Mouse (Mus musculus): ENCODE measurements around the gene Gif. TPM values are rescaled to one million over a fixed set of nuclear protein-coding genes. Genes with fewer than 3 reads are reported as not detected.

Gene Gif
- polyA plus RNA-seq (2014; fragmentation: Illumina TruSeq; extraction: RNeasy Lipid Tissue Mini Kit (QIAGEN cat#74804); ENCODE audit: low replicate concordance) = 0.45 TPM

DNA sequence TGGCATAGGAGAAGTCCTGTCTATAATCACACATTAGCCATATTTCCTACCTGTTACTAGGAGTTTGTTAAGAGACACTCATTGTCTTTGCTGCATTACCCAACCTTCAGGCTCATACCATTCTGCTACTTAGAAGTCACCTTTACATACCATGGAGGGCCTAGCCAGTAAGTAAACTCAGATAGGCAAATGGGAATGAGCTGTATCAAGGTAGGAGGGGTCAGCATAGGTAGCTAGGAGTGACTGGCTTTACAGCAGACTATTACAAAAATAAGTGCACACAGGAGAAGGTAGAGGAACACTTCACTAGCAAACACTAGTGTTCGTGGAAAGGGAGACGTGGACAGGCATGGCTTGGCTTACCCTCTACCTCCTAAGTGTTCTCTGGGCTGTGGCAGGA, at the start of gene Gif:
TSS of gene Gif (plus strand) at position 257 of the 400 bp plus-strand sequence.

DNA sequence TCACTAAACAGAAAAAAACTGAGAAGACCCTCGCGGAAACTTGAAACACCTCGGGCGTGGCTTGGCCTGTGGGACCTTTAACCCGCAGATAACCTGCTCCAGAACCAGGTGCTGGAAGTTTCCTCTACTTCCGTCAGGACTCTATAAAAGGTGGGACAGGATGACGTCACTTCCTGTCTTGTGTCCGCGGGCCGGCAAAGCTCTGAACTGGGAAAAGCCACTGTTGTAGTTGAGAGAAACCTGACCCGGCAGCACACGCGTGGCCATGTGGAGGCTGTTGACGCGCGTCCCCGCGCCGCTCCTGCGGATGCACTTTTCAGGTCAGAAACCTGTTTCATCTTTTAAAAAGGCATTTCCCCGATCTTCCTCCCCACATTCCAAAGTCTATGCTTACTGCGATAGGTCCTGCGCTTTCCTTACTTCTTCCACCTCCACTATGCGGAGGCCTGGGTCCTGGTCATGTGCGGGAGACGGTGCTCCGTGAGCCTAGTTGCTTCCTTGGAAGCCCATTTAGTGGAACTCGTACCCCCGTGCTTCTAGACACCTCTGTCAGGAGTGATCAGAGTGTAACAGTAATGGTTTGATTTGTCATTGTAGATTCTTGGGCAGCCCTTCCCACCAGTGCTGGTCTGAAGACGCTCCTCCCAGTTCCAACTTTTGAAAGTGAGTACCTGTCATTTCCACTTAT, 23.0 kb downstream of the Gif start, which contains the start of gene Mrpl16:
TSS of gene Mrpl16 (plus strand) at position 187 of the 688 bp plus-strand sequence.

Other genes with a start within 250 kb of the Gif start
- gene Ms4a6b, start 231.0 kb upstream of the Gif start, polyA plus RNA-seq (2014; fragmentation: Illumina TruSeq; extraction: RNeasy Lipid Tissue Mini Kit (QIAGEN cat#74804); ENCODE audit: low replicate concordance) = 24.6 TPM
- gene Ms4a4d, start 210.8 kb upstream of the Gif start, polyA plus RNA-seq (2014; fragmentation: Illumina TruSeq; extraction: RNeasy Lipid Tissue Mini Kit (QIAGEN cat#74804); ENCODE audit: low replicate concordance) = 41.4 TPM
- gene Ms4a6d, start 142.7 kb upstream of the Gif start, polyA plus RNA-seq (2014; fragmentation: Illumina TruSeq; extraction: RNeasy Lipid Tissue Mini Kit (QIAGEN cat#74804); ENCODE audit: low replicate concordance) = 12.8 TPM
- not detected for gene Ms4a2, start 123.8 kb upstream of the Gif start, polyA plus RNA-seq (2014; fragmentation: Illumina TruSeq; extraction: RNeasy Lipid Tissue Mini Kit (QIAGEN cat#74804); ENCODE audit: low replicate concordance)
- gene Ms4a3, start 106.7 kb upstream of the Gif start, polyA plus RNA-seq (2014; fragmentation: Illumina TruSeq; extraction: RNeasy Lipid Tissue Mini Kit (QIAGEN cat#74804); ENCODE audit: low replicate concordance) = not detected
- not detected for gene Oosp2, start 87.0 kb upstream of the Gif start, polyA plus RNA-seq (2014; fragmentation: Illumina TruSeq; extraction: RNeasy Lipid Tissue Mini Kit (QIAGEN cat#74804); ENCODE audit: low replicate concordance)
- gene Oosp1, start 56.4 kb upstream of the Gif start, polyA plus RNA-seq (2014; fragmentation: Illumina TruSeq; extraction: RNeasy Lipid Tissue Mini Kit (QIAGEN cat#74804); ENCODE audit: low replicate concordance) = 0.63 TPM
- not detected for gene Oosp3, start 50.5 kb upstream of the Gif start, polyA plus RNA-seq (2014; fragmentation: Illumina TruSeq; extraction: RNeasy Lipid Tissue Mini Kit (QIAGEN cat#74804); ENCODE audit: low replicate concordance)
- gene Mrpl16, start 22.8 kb downstream of the Gif start, polyA plus RNA-seq (2014; fragmentation: Illumina TruSeq; extraction: RNeasy Lipid Tissue Mini Kit (QIAGEN cat#74804); ENCODE audit: low replicate concordance) = 25.3 TPM
- 129 TPM for gene Stx3, start 71.8 kb downstream of the Gif start, polyA plus RNA-seq (2014; fragmentation: Illumina TruSeq; extraction: RNeasy Lipid Tissue Mini Kit (QIAGEN cat#74804); ENCODE audit: low replicate concordance)
- gene Olfr1417, start 91.7 kb downstream of the Gif start, polyA plus RNA-seq (2014; fragmentation: Illumina TruSeq; extraction: RNeasy Lipid Tissue Mini Kit (QIAGEN cat#74804); ENCODE audit: low replicate concordance) = not detected
- not detected for gene Olfr1418, start 113.5 kb downstream of the Gif start, polyA plus RNA-seq (2014; fragmentation: Illumina TruSeq; extraction: RNeasy Lipid Tissue Mini Kit (QIAGEN cat#74804); ENCODE audit: low replicate concordance)
- gene Olfr1419, start 127.6 kb downstream of the Gif start, polyA plus RNA-seq (2014; fragmentation: Illumina TruSeq; extraction: RNeasy Lipid Tissue Mini Kit (QIAGEN cat#74804); ENCODE audit: low replicate concordance) = not detected
- not detected for gene Olfr1420, start 139.0 kb downstream of the Gif start, polyA plus RNA-seq (2014; fragmentation: Illumina TruSeq; extraction: RNeasy Lipid Tissue Mini Kit (QIAGEN cat#74804); ENCODE audit: low replicate concordance)
- gene Patl1, start 164.8 kb downstream of the Gif start, polyA plus RNA-seq (2014; fragmentation: Illumina TruSeq; extraction: RNeasy Lipid Tissue Mini Kit (QIAGEN cat#74804); ENCODE audit: low replicate concordance) = 34.9 TPM
- gene Osbp, start 218.4 kb downstream of the Gif start, polyA plus RNA-seq (2014; fragmentation: Illumina TruSeq; extraction: RNeasy Lipid Tissue Mini Kit (QIAGEN cat#74804); ENCODE audit: low replicate concordance) = 27.3 TPM

Data from small intestine, adult 10 weeks (tissue).